Mouse (Mus musculus): ENCODE data around the gene Ddx18. TPM values are rescaled to one million over a fixed set of nuclear protein-coding genes. Genes with fewer than 3 reads are reported as not detected.

Gene Ddx18
- polyA plus RNA-seq (2012; rRNA removed): 42.3 and 43.3 TPM in 2 replicates

DNA sequence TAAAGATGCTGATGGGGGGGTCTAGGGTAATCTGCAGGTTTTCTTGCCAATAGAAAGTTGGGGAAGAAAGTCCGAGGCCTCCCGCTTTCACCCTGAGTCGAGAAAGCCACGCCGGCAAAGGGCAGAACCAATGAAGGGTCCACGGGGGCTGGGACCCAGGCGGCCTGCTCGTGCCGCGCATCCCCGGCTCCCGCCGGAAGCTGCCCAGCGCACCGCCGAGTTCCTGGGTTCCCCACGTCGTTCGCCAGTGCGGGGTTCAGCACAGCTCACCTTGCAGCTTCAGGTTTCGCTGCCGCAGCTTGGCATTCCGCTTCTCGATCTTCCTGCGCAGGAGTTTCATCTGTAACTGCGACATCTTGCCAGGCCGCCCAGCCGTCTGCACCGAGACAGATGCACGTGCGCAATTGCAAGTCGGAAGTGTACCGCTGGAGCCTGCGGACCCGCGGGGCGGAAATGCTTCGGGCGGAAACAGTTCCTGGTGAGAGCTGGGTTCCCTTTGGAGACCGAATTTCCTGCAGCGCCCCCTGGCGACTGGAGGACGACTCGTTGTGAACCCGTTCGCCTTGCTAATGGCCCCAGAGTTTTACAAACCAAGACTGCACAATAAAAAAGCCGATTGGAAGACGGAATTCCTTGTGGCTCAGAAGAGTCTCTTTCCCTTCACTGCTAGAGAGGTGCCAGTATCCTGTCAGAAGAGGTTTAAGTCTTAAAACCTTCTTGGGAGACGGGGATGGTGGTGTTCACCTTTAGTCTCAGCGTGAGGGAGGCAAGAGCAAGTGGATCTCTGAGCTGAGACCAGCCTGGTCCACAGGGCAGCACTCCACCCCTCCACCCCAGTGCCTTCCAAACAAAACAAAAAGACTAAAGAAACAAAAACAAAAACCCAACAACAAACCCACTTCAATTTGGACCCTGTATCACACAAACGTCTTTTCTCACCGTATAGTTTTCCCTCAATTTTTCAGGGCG lies at the start of gene Ddx18:
TSS of gene Ddx18 (minus strand) at position 469 of the 969 bp plus-strand sequence.

DNA sequence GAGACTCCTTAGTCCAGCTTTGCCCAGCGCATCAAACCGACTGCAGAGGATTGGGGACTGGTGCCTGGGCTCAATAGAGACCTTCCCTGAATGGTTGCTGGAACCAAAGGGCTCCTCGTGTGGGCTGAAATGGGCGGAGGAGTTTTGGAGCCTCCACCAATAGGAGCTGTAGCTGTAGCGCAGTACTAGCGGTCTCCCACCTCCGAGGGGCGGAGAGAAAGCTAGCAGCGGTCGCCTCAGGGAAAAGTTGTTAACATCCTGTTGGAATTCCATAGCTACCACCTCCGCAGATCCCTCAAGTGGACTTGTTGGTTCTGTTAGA lies 39.4 kb downstream of the Ddx18 start, which contains the start of gene Htr5b:
TSS of gene Htr5b (minus strand) at position 67 of the 322 bp plus-strand sequence.

Other genes with a start within 250 kb of the Ddx18 start
- gene Insig2, start 235.4 kb downstream of the Ddx18 start, polyA plus RNA-seq (2012; rRNA removed): 38.5 and 38.7 TPM in 2 replicates
- gene Ccdc93, start 136.9 kb downstream of the Ddx18 start, polyA plus RNA-seq (2012; rRNA removed): 21.2 and 23.1 TPM in 2 replicates
- gene Htr5b, start 39.5 kb downstream of the Ddx18 start, polyA plus RNA-seq (2012; rRNA removed): 1.5 TPM in 2 replicates